ENCODE assay signal across 17 mouse cellular contexts in the genomic region with DNA sequence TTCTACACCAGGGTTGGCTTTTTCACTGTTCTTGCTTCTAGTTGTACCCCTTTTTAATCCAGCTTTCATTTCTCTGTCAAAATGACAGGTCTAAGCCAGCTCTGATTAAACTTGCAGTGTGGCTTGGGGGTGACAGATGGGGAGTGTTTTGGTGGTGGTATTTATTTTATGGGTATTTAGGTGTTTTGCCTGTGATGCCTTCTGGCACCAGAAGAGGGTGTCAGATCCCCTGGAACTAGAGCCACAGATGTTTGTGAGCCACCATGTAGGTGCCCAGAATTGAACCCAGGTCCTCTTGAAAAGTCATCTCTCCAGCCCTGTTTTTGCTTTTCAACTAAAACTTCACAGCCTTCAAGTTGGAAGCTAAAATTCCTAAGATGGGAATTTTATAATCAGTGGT. TPM values are rescaled to one million over a fixed set of nuclear protein-coding genes. Genes with fewer than 3 reads are reported as not detected.
DNase-seq lines count a peak whose midpoint lies in the region; ATAC-seq and TF ChIP-seq lines count a peak whose summit lies in the region.
"Had no signal": no experiment of that assay in that cellular context is flagged by ENCODE, and none has a peak within 500 bp of the region (broad histone marks: within the 10 kb centered on the region; RNA-seq: fewer than 3 reads in every experiment).

No protein-coding gene starts in this region.

- H3K9ac ChIP-seq in heart, adult 2 months (ENCODE audit: low read depth, low read length), result no peak overlapping the region
- no peak overlapping the region for H3K9ac ChIP-seq in heart, embryonic 12.5 days
- no peak overlapping the region for H3K9ac ChIP-seq in lung, embryonic 14.5 days
- H3K9ac ChIP-seq in neural tube, embryonic 15.5 days (replicated peaks), result no peak overlapping the region
- H3K9ac ChIP-seq: forebrain, embryonic 13.5 days; limb, embryonic 12.5 days had no signal

- H3K4me1 ChIP-seq in heart, adult 2 months (ENCODE audit: control insufficient read depth, insufficient read depth, low read length), result peaks cover 4% of the 10 kb centered on the region
- peaks cover 21% of the 10 kb centered on the region for H3K4me1 ChIP-seq in heart, embryonic 12.5 days (replicated peaks)
- H3K4me1 ChIP-seq in lung, embryonic 14.5 days (ENCODE audit: insufficient read depth), result no peaks in the 10 kb centered on the region; the same call in 1 of the 2 replicates
- peaks cover 16% of the 10 kb centered on the region for H3K4me1 ChIP-seq in E14TG2a.4 (replicated peaks; ENCODE audit: low read depth, low read length)
- peaks cover 24% of the 10 kb centered on the region for H3K4me1 ChIP-seq in neural tube, embryonic 15.5 days

- DNase-seq in heart, adult 2 months, result no peak
- no peak for DNase-seq in lung, embryonic 14.5 days
- DNase-seq in lung, postnatal 10 days, result no peak
- peak; percentile 45 for DNase-seq in naive thymus-derived CD4-positive, alpha-beta T cell, adult 2 months (ENCODE audit: low read depth)
- DNase-seq: heart, adult 18-20 months; heart, postnatal 36 days; kidney, postnatal 10 days; lung, postnatal 14 days; thymus, postnatal 25 days had no signal

- no peak overlapping the region for H3K27ac ChIP-seq in heart, adult 2 months
- H3K27ac ChIP-seq in heart, embryonic 12.5 days (ENCODE audit: poor library complexity, severe bottlenecking), result no peak overlapping the region
- no peak overlapping the region for H3K27ac ChIP-seq in lung, embryonic 14.5 days (ENCODE audit: low read depth)
- H3K27ac ChIP-seq in neural tube, embryonic 15.5 days (replicated peaks), result no peak overlapping the region
- H3K27ac ChIP-seq: forebrain, embryonic 13.5 days; limb, embryonic 12.5 days; midbrain, embryonic 10.5 days had no signal

- no peak for TF ChIP-seq EP300 in heart, adult 2 months (IDR thresholded peaks at IDR 0.05; ENCODE audit: insufficient read depth, low read depth, low read length)

- H3K4me3 ChIP-seq in heart, adult 2 months, result no peak overlapping the region
- no peak overlapping the region for H3K4me3 ChIP-seq in heart, embryonic 12.5 days
- H3K4me3 ChIP-seq in lung, embryonic 14.5 days (ENCODE audit: low read depth, low read length), result no peak overlapping the region
- H3K4me3 ChIP-seq in E14TG2a.4 (replicated peaks; ENCODE audit: low read length), result no peak overlapping the region
- H3K4me3 ChIP-seq in neural tube, embryonic 15.5 days (replicated peaks), result no peak overlapping the region
- H3K4me3 ChIP-seq: forebrain, embryonic 13.5 days; limb, embryonic 12.5 days; midbrain, embryonic 10.5 days; myocyte had no signal

- no peak overlapping the region for H3K4me2 ChIP-seq in heart, embryonic 12.5 days
- H3K4me2 ChIP-seq in lung, embryonic 14.5 days, result no peak overlapping the region
- no peak overlapping the region for H3K4me2 ChIP-seq in neural tube, embryonic 15.5 days
- H3K4me2 ChIP-seq: forebrain, embryonic 13.5 days; limb, embryonic 12.5 days had no signal

- no peak for TF ChIP-seq POLR2A in heart, adult 2 months (IDR thresholded peaks at IDR 0.05; ENCODE audit: insufficient read depth, low read depth, low read length)

- peaks cover 8% of the 10 kb centered on the region for H3K79me2 ChIP-seq in heart, adult 2 months (replicated peaks; ENCODE audit: control insufficient read depth, insufficient read depth, low read length)

- ATAC-seq in heart, embryonic 12.5 days (ENCODE audit: insufficient number of reproducible peaks, low FRiP score), result no peak
- no peak for ATAC-seq in lung, embryonic 14.5 days (ENCODE audit: insufficient read depth)
- no peak for ATAC-seq in neural tube, embryonic 15.5 days (ENCODE audit: low FRiP score)
- ATAC-seq: forebrain, embryonic 13.5 days; inflammation-experienced regulatory T-cells, adult 6 months had no signal

- intact Hi-C loops in heart, adult 2 months (cut with DNase I), result loop anchor here (5.0 to 10.0 kb wide), 2 partner anchors 42 to 220 kb away; no protein-coding TSS in a partner anchor

- H3K27me3 ChIP-seq in heart, adult 2 months (ENCODE audit: control insufficient read depth, insufficient read depth, low read length), result no peaks in the 10 kb centered on the region
- H3K27me3 ChIP-seq in heart, embryonic 12.5 days (replicated peaks), result no peaks in the 10 kb centered on the region
- H3K27me3 ChIP-seq in lung, embryonic 14.5 days (ENCODE audit: insufficient read depth, low read length), result no peaks in the 10 kb centered on the region
- no peaks in the 10 kb centered on the region for H3K27me3 ChIP-seq in E14TG2a.4 (ENCODE audit: insufficient read depth, low read length)
- no peaks in the 10 kb centered on the region for H3K27me3 ChIP-seq in neural tube, embryonic 15.5 days (replicated peaks)
- H3K27me3 ChIP-seq: forebrain, embryonic 13.5 days; limb, embryonic 12.5 days had no signal

- no peaks in the 10 kb centered on the region for H3K9me3 ChIP-seq in heart, embryonic 12.5 days (replicated peaks)
- H3K9me3 ChIP-seq in lung, embryonic 14.5 days (ENCODE audit: low read depth, low read length), result no peaks in the 10 kb centered on the region
- H3K9me3 ChIP-seq in E14TG2a.4 (ENCODE audit: low read length), result no peaks in the 10 kb centered on the region
- no peaks in the 10 kb centered on the region for H3K9me3 ChIP-seq in neural tube, embryonic 15.5 days (replicated peaks)
- H3K9me3 ChIP-seq: forebrain, embryonic 13.5 days; limb, embryonic 12.5 days; midbrain, embryonic 10.5 days had no signal

- TF ChIP-seq CTCF in heart, adult 2 months (IDR thresholded peaks at IDR 0.05), result peak; percentile 49
- 0 out of 2 replicates have a peak, but pooled peaks have one; percentile 12 for TF ChIP-seq CTCF in lung, embryonic 14.5 days (IDR thresholded peaks at IDR 0.05; ENCODE audit: low read depth)
- peak; percentile 33 for TF ChIP-seq CTCF in E14TG2a.4 (conservative IDR thresholded peaks at IDR 0.05; ENCODE audit: low read length)

- peaks cover 31% of the 10 kb centered on the region for H3K36me3 ChIP-seq in heart, adult 2 months (ENCODE audit: control insufficient read depth, insufficient read depth, low read length)
- no peaks in the 10 kb centered on the region for H3K36me3 ChIP-seq in heart, embryonic 12.5 days
- H3K36me3 ChIP-seq in lung, embryonic 14.5 days (ENCODE audit: insufficient read depth), result no peaks in the 10 kb centered on the region
- H3K36me3 ChIP-seq in E14TG2a.4 (ENCODE audit: insufficient read depth, low read length), result no peaks in the 10 kb centered on the region
- no peaks in the 10 kb centered on the region for H3K36me3 ChIP-seq in neural tube, embryonic 15.5 days
- H3K36me3 ChIP-seq: limb, embryonic 12.5 days; midbrain, embryonic 10.5 days had no signal

RNA-seq across cellular contexts. Expression of a gene that starts 3.5 kb away (rescaled TPM):
- 10 to 100 TPM; 37.5 to 37.8 TPM for total RNA-seq in heart, adult 2 months (2021)
- polyA plus RNA-seq in heart, adult 2 months (2012; rRNA removed), result 10.4 and 19.2 TPM in 2 replicates
- 15.0 and 16.3 TPM in 2 replicates for polyA plus RNA-seq in heart, embryonic 12.5 days (2016; fragmentation: Nextera tagmentation; extraction: Ambion mirVana)
- polyA plus RNA-seq in lung, embryonic 14.5 days (2014; fragmentation: Nextera tagmentation; extraction: Ambion mirVana), result 32.2 and 34.9 TPM in 2 replicates
- 6.5 and 8.1 TPM in 2 replicates for polyA plus RNA-seq in neural tube, embryonic 15.5 days (2015; fragmentation: Nextera tagmentation; extraction: Ambion mirVana)

RNA-seq across cellular contexts. Expression of a gene that starts 4.1 kb away (rescaled TPM):
- total RNA-seq in heart, adult 2 months (2021), result 10 to 100 TPM; 18.0 to 19.4 TPM
- polyA plus RNA-seq in heart, adult 2 months (2012; rRNA removed), result 18.6 and 29.0 TPM in 2 replicates
- polyA plus RNA-seq in heart, embryonic 12.5 days (2016; fragmentation: Nextera tagmentation; extraction: Ambion mirVana), result 62.1 and 63.0 TPM in 2 replicates
- polyA plus RNA-seq in lung, embryonic 14.5 days (2014; fragmentation: Nextera tagmentation; extraction: Ambion mirVana), result 59.9 and 60.0 TPM in 2 replicates
- 69.4 and 72.6 TPM in 2 replicates for polyA plus RNA-seq in neural tube, embryonic 15.5 days (2015; fragmentation: Nextera tagmentation; extraction: Ambion mirVana)
